Mouse (Mus musculus) embryonic fibroblast, embryonic 13.5 days (primary cell): Measurements from ENCODE around the gene Ablim1.

Source experiments
- CTCF ChIP-seq: IDR thresholded peaks from 2 replicates; pipeline ENCODE4 v1.5.1; 2011; ENCODE audit warnings: mild to moderate bottlenecking, control low read depth, low read length, moderate library complexity, borderline replicate concordance; ENCODE audit not compliant: insufficient read depth
- POLR2A ChIP-seq: IDR thresholded peaks from 2 replicates; pipeline ENCODE4 v1.6.1; 2011; ENCODE audit warnings: low read depth, mild to moderate bottlenecking, control low read depth, low read length, moderate library complexity

DNA sequence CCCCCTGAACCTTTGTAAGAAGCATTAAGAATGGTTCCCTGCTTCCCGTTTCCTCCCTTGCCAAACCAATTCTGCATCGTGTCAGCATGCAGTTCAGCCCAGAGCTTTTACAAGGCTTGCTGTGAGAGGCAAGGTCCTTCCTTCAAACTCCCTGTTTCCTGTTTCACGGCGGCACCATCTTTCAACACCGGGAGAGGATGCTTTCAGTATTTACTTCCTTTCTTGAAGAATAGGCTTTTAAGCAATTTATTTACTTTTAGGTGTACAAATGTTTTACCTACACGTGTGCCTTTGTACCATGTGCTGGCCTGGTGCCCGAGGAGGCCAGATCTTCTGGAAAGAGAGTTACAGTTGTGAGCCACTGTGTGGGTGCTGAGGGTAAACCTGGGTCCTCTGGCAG, 41.6 kb upstream of the Ablim1 start:
- no peak for TF ChIP-seq CTCF
- TF ChIP-seq POLR2A, result no peak
